Mouse (Mus musculus) hindbrain, embryonic 14.5 days (tissue): ENCODE data around the gene Wwtr1. TPM values are rescaled to one million over a fixed set of nuclear protein-coding genes. Genes with fewer than 3 reads are reported as not detected.

Source experiments
- ATAC-seq: fragments of 200-750 bp; cut with Nextera tagmentation; 2 replicates; pipeline ENCODE4 v1.8.0; 2017; ENCODE audit warnings: moderate number of reproducible peaks, mild to moderate bottlenecking, moderate TSS enrichment, moderate library complexity; ENCODE audit not compliant: low FRiP score
- DNase-seq: peaks from one replicate; pipeline ENCODE4 v3.0.0-alpha.2; 2015; ENCODE audit warnings: low spot score
- H3K27ac ChIP-seq: fragments of 300-500 bp; sonication (generic); 2 replicates; pipeline ENCODE4 v1.5.1; 2014; ENCODE audit warnings: mild to moderate bottlenecking, moderate library complexity
- H3K27me3 ChIP-seq: fragments of 300-500 bp; sonication (generic); 2 replicates; pipeline ENCODE4 v1.6.1; 2014; ENCODE audit warnings: mild to moderate bottlenecking, low read length, mixed read lengths; ENCODE audit not compliant: control insufficient read depth, insufficient read depth
- H3K36me3 ChIP-seq: fragments of 300-500 bp; sonication (generic); replicated peaks from 2 replicates; pipeline ENCODE4 v1.6.1; 2014; ENCODE audit not compliant: control insufficient read depth, insufficient read depth
- H3K4me1 ChIP-seq: fragments of 300-500 bp; sonication (generic); replicated peaks from 2 replicates; pipeline ENCODE4 v1.6.1; 2014; ENCODE audit warnings: antibody characterized with exemption, low read length, mixed read lengths; ENCODE audit not compliant: control insufficient read depth, insufficient read depth
- H3K4me2 ChIP-seq: fragments of 300-500 bp; sonication (generic); replicated peaks from 2 replicates; pipeline ENCODE4 v1.6.1; 2014; ENCODE audit warnings: mild to moderate bottlenecking, moderate library complexity
- H3K4me3 ChIP-seq: fragments of 300-500 bp; sonication (generic); replicated peaks from 2 replicates; pipeline ENCODE4 v1.5.1; 2014; ENCODE audit warnings: mild to moderate bottlenecking, low read length
- H3K9ac ChIP-seq: fragments of 300-500 bp; sonication (generic); 2 replicates; pipeline ENCODE4 v1.6.1; 2014
- H3K9me3 ChIP-seq: fragments of 300-500 bp; sonication (generic); 2 replicates; pipeline ENCODE4 v1.6.1; 2016; ENCODE audit warnings: low read length; ENCODE audit not compliant: control insufficient read depth
- WGBS: fragments of 180-500 bp; shearing (Covaris S2); extraction: QIAGEN DNeasy Blood & Tissue Kit; methylation state at CpG from one replicate; pipeline ENCODE4 v1.1.7; 2014; 5-methylcytosine and 5-hydroxymethylcytosine counted together
- polyA plus RNA-seq: library from polyadenylated mRNA; unstranded; fragments of >200 nt; fragmentation: Nextera tagmentation; extraction: Ambion mirVana; gene quantifications from 2 replicates; pipeline ENCODE4 v1.2.1, GENCODE M21; 2014

Gene Wwtr1
- polyA plus RNA-seq, 1 experiment from 2014 or later, result 8.6 TPM

DNA sequence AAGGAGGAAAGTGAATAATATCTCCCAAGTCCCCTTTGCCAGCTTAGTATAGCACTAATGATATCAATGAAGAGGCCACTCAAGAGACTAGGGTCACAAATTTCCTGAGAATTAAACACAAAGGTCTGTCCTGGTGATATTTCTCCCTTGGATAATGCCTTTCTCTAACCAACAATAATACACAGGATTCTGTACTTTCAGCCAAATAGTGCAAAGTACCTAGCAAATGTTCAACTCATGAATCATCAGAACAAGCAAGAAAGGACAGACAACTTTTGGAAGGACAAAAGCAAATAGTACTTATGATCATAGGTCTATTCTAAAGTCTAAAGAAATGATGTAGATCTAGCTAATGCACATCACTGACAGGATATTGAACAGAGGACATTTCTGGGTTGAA, 19.8 kb upstream of the Wwtr1 start:
- H3K36me3 ChIP-seq, result no peaks in the 10 kb centered on the region
- H3K27me3 ChIP-seq, result no peaks in the 10 kb centered on the region
- H3K27ac ChIP-seq, result no peak overlapping the region
- no peaks in the 10 kb centered on the region for H3K9me3 ChIP-seq
- DNase-seq (no peak), ATAC-seq (no peak)
- H3K4me3 ChIP-seq, result no peak overlapping the region
- H3K4me1 ChIP-seq, result no peaks in the 10 kb centered on the region
- H3K9ac ChIP-seq, result no peak overlapping the region
- no peak overlapping the region for H3K4me2 ChIP-seq

DNA sequence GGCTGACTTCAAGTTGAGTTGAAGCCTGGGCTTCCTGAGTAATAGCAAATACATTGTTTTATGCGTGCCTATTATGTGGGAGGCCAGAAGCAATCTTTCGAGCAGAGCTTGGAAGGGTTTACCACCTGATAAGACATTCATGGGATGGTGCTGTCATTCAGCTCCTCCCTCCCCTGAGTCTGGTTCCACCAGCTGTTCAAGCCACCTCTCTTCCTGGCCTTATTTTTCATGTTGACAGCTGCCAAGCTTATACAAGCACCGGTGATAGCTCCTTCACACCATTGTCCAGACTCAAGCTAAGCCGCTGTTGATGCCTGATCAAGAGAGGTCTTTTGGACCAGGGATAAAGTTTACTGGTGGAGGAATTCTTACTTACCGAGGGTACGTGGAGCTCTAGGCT, 10.3 kb upstream of the Wwtr1 start:
- WGBS, result 86% methylated on average over 6 of the region's 6 CpGs
- no peaks in the 10 kb centered on the region for H3K4me1 ChIP-seq
- H3K9me3 ChIP-seq, result no peaks in the 10 kb centered on the region
- no peak overlapping the region for H3K27ac ChIP-seq
- H3K27me3 ChIP-seq, result no peaks in the 10 kb centered on the region
- H3K36me3 ChIP-seq, result no peaks in the 10 kb centered on the region
- H3K4me3 ChIP-seq, result no peak overlapping the region
- no peak overlapping the region for H3K4me2 ChIP-seq
- DNase-seq, result no peak
- ATAC-seq, result no peak
- H3K9ac ChIP-seq, result no peak overlapping the region

DNA sequence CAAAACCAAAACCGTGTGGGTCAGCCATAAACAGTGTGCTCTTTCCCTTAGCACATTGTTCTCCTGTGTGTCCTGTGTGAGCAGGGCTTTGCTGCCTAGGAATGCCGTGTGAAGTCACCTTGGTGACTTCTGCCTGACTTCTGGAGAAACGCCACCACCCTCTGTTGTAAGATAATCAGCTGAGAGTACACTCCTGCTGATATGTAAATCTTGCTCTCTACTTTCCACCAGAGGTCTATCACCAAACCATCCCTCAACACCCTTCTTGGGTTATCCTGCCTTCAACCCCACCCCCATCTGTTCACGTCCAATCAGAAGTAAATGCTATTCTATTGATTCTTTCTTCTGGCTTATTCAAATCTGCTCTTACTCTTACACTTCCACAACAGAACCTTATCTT, 7.8 kb upstream of the Wwtr1 start:
- no peaks in the 10 kb centered on the region for H3K36me3 ChIP-seq
- no peaks in the 10 kb centered on the region for H3K27me3 ChIP-seq
- H3K4me3 ChIP-seq, result no peak overlapping the region
- no peak overlapping the region for H3K9ac ChIP-seq
- H3K9me3 ChIP-seq, result no peaks in the 10 kb centered on the region
- 66% methylated on average over 4 of the region's 4 CpGs for WGBS
- DNase-seq (no peak), ATAC-seq (no peak)
- H3K4me1 ChIP-seq, result no peaks in the 10 kb centered on the region
- H3K4me2 ChIP-seq, result no peak overlapping the region
- H3K27ac ChIP-seq, result no peak overlapping the region

DNA sequence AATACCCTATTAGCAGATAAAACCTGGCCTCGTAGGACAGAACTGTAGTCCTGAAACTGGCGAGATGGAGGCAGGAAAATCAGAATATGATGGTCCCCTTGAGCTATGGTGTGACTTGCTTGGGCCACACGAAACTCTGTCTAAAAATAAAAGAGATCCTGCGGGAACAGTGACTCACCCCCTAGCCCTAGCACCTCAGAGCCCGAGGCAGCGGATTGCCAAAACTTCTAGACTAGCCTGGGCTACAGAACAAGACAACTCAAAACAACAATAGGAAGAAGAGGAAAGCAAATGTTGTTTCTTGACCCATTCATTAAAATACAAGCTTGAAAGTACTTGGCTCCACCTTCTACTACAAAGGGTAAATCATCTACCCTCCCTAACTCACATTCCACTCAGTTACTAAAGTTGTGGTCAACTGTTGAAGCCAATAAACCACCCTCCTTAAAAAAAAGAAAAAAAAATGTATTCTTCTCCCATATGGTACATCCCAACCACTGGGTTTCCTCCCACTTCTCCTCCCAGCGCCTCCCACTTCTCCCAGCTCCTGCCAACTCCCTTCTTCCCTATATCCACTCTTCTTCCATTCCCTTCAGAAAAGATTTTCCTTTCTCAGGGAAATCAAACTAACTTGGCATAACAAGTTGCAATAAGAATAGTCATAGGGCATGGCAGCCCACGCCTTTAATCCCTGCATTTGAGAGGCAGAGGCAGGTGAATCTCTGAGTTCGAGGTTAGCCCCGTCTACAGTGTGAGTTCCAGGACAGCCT, 4.9 kb upstream of the Wwtr1 start:
- H3K27ac ChIP-seq, result no peak overlapping the region
- no peak for ATAC-seq
- H3K27me3 ChIP-seq, result peaks cover 6% of the 10 kb centered on the region; the same call in 1 of the 2 replicates
- H3K9ac ChIP-seq, result no peak overlapping the region
- 93% methylated on average over 10 of the region's 10 CpGs for WGBS
- H3K9me3 ChIP-seq, result no peaks in the 10 kb centered on the region
- H3K4me1 ChIP-seq, result 0 out of 2 replicates have a peak, but pooled peaks cover 10% of the 10 kb centered on the region
- no peak for DNase-seq
- no peaks in the 10 kb centered on the region for H3K36me3 ChIP-seq
- no peak overlapping the region for H3K4me3 ChIP-seq
- H3K4me2 ChIP-seq, result no peak overlapping the region

DNA sequence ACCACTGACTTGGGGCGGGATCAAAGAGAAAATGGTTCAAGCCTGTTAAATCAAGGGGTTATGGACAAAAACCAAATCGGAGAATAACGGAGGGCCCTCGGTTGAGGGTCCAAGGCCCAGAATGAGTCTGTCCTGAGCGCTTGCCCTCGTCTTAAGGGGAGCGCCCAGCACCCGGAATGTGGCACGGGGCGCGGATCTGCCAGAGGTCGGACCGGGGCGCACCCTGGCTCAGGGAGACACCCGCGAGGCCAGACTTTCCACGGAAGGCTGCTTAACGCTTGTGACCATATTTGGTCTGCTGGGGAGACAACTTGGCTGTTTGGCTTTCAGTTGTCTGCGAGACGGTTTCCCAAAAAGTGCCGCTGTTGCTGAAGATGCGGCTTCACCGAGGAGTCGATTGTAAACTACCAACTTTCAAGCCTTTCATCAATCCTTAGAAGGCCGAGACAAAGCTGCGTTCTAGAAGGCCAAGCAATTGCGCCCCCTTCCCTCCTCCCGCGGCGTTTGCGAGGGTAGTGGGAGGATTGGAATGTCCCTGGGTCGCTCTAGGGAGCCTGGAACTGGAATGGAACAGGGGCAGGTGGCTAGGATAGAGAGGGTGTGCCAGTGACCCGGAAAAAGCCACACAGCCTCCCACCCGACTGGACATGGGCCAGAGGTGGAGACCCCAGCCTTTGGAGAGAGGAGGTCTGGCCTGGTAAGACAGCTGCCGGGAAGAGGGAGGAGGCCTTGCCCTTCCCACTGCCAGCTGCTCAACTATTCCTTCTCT, 530 bp upstream of the Wwtr1 start:
- Histone ChIP-seq H3K4me2 (peak overlapping the region; percentile 98), H3K27ac (peak overlapping the region; percentile 83), H3K36me3 (no peaks in the 10 kb centered on the region), H3K4me1 (0 out of 2 replicates have a peak, but pooled peaks cover 10% of the 10 kb centered on the region), H3K9me3 (no peaks in the 10 kb centered on the region), H3K9ac (peak overlapping the region; percentile 69), H3K4me3 (peak overlapping the region; percentile 75), H3K27me3 (peaks cover 6% of the 10 kb centered on the region; the same call in 1 of the 2 replicates)
- peak; percentile 39 for ATAC-seq
- under 1% methylated on average over 35 of the region's 35 CpGs for WGBS
- peak; percentile 38 for DNase-seq

DNA sequence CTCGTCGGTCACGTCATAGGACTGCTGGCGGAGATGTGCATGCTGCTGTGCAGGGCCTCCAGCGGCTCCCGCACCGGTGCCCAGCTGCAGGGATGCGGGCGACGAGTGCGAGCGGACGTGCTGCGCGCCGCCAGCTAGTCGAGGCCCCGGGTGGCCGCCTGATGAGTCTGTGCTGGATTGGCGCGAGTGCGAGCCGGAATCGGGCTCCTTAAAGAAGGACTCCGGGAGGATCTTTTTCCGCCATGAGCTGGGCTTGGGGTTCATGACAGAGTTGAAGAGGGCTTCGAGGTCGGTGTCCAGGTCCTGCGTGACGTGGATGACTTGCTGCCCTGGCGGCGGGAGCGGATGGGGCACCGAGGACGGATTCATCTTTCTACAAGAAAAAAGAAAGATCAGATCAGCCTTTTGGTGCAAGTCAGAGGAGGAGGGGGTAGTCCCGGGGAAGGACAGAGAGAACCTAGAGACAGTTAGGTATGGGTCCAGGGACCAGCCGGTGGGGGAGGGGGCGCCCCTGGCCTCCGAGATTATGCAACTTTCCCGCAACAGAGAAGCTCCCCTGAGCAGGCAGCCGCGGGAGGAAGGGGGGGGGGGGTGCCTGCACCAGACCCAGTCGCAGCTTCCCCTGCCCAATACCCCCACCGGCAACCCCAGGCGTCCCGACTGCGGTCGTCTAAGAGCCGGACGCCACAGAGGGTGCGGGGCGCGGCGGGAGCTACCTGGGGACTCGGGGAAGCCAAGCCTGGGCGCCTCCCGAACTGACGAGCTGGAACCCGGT, 638 bp downstream of the Wwtr1 start:
- ATAC-seq, result peak; percentile 71
- under 1% methylated on average over 58 of the region's 59 CpGs for WGBS
- H3K27ac ChIP-seq, result peak overlapping the region; percentile 68
- H3K4me3 ChIP-seq, result peak overlapping the region; percentile 75
- H3K4me1 ChIP-seq, result 0 out of 2 replicates have a peak, but pooled peaks cover 10% of the 10 kb centered on the region
- peaks cover 6% of the 10 kb centered on the region; the same call in 1 of the 2 replicates for H3K27me3 ChIP-seq
- DNase-seq, result peak; percentile 45
- no peaks in the 10 kb centered on the region for H3K9me3 ChIP-seq
- no peaks in the 10 kb centered on the region for H3K36me3 ChIP-seq
- H3K4me2 ChIP-seq, result peak overlapping the region; percentile 98
- peak overlapping the region; percentile 69 for H3K9ac ChIP-seq

DNA sequence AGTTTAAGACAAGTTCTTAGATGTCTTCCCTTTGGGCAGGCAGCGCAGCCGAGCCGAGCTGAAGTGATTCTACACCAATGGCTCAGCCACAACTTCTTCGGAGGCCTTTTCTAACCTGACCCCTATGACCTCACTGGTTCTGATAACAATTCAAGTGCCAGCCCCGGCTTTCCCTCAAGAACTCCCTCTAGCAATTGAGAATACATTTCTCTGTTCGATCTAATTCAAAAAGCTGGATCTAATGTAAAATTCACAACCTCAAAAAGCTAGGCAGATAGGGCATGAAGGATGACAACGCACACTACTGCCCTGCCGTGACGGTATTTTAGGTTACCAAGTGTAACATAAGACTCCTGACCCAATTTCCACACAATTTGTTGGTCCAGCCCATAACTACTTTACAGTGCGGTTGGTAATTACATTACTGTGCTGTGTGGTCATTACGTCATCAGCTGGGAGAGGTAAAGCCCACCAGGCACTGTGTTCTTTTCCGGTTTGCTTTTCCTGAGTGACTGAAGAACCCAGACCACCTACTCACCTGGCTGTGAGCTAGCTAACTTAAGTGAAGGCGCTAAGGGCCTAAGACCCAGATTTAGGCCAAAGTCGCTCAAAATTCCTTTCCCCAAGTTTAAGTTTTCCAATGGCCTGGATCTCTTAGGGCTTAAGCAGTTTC, 1.7 kb downstream of the Wwtr1 start:
- Histone ChIP-seq H3K36me3 (no peaks in the 10 kb centered on the region), H3K27ac (no peak overlapping the region), H3K4me2 (peak overlapping the region; percentile 98), H3K4me1 (0 out of 2 replicates have a peak, but pooled peaks cover 10% of the 10 kb centered on the region), H3K9ac (peak overlapping the region; percentile 69), H3K27me3 (peaks cover 6% of the 10 kb centered on the region; the same call in 1 of the 2 replicates), H3K4me3 (peak overlapping the region; percentile 75), H3K9me3 (no peaks in the 10 kb centered on the region)
- DNase-seq, result no peak
- WGBS, result 47% methylated on average over 14 of the region's 14 CpGs
- no peak for ATAC-seq

DNA sequence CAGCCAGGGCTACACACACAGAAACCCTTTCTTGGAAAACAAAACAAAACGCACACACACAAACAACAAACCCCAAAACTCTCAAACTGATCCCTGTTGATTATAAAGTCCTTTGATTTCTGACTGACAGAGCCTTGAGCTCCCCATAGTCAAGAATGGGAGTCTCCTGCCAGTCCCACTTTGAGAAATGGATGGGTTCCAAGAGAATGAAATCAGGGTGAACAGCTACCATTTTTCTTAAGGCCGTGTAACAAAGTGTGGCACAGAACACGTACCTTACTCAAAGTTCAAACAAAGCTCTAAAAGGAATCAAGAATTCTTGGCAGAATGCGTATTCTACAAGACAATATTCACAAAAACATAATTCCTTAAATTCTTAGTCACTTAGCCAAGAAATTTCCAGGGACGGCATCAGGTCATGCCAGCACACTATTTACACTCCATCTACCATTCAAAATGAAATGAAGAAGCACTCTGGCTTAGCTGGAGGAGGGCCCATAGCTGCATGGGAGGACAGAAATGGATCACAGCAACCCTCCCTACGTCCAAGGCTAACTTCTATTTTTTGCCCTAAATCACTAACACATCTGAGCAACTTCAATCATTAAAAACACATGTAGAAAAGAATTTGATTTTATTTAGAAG, 3.3 kb downstream of the Wwtr1 start:
- H3K27me3 ChIP-seq, result peaks cover 6% of the 10 kb centered on the region; the same call in 1 of the 2 replicates
- ATAC-seq (no peak), DNase-seq (no peak)
- H3K4me1 ChIP-seq, result 0 out of 2 replicates have a peak, but pooled peaks cover 10% of the 10 kb centered on the region
- H3K4me2 ChIP-seq, result peak overlapping the region; percentile 98
- WGBS, result 72% methylated on average over 6 of the region's 6 CpGs
- H3K27ac ChIP-seq, result no peak overlapping the region
- no peak overlapping the region for H3K9ac ChIP-seq
- no peaks in the 10 kb centered on the region for H3K36me3 ChIP-seq
- no peak overlapping the region for H3K4me3 ChIP-seq
- no peaks in the 10 kb centered on the region for H3K9me3 ChIP-seq
